Mouse (Mus musculus) intestine, embryonic 16.5 days (tissue): Measurements from ENCODE around the gene Mgat5. TPM values are rescaled to one million over a fixed set of nuclear protein-coding genes. Genes with fewer than 3 reads are reported as not detected.

Experiments used
- ATAC-seq: fragments of 200-750 bp; cut with Nextera tagmentation; 2 replicates; pipeline ENCODE4 v1.8.0; 2017; ENCODE audit warnings: moderate TSS enrichment, moderate library complexity
- H3K27ac ChIP-seq: fragments of 300-500 bp; sonication (generic); 2 replicates; pipeline ENCODE4 v1.5.1; 2014; ENCODE audit warnings: mild to moderate bottlenecking, low read length
- H3K27me3 ChIP-seq: fragments of 300-500 bp; sonication (generic); replicated peaks from 2 replicates; pipeline ENCODE4 v1.6.1; 2014; ENCODE audit warnings: low read length, control low read depth, mixed read lengths; ENCODE audit not compliant: control insufficient read depth, insufficient read depth
- H3K36me3 ChIP-seq: fragments of 300-500 bp; sonication (generic); 2 replicates; pipeline ENCODE4 v1.6.1; 2014; ENCODE audit warnings: low read length, control low read depth; ENCODE audit not compliant: control insufficient read depth, insufficient read depth
- H3K4me1 ChIP-seq: fragments of 300-500 bp; sonication (generic); 2 replicates; pipeline ENCODE4 v1.6.1; 2014; ENCODE audit warnings: low read length, control low read depth, mixed read lengths; ENCODE audit not compliant: control insufficient read depth, insufficient read depth
- H3K4me2 ChIP-seq: fragments of 300-500 bp; sonication (generic); 2 replicates; pipeline ENCODE4 v1.6.1; 2014; ENCODE audit warnings: low read depth, low read length, control low read depth
- H3K4me3 ChIP-seq: fragments of 300-500 bp; sonication (generic); 2 replicates; pipeline ENCODE4 v1.5.1; 2014; ENCODE audit warnings: mild to moderate bottlenecking, low read length
- H3K9ac ChIP-seq: fragments of 300-500 bp; sonication (generic); 2 replicates; pipeline ENCODE4 v1.6.1; 2014; ENCODE audit warnings: low read depth, low read length
- H3K9me3 ChIP-seq: fragments of 300-500 bp; sonication (generic); 2 replicates; pipeline ENCODE4 v1.6.1; 2016; ENCODE audit warnings: low read length, control low read depth; ENCODE audit not compliant: control insufficient read depth
- WGBS: fragments of 180-500 bp; shearing (Covaris S2); extraction: QIAGEN DNeasy Blood & Tissue Kit; methylation state at CpG from one replicate; pipeline ENCODE4 v1.1.7; 2014; 5-methylcytosine and 5-hydroxymethylcytosine counted together
- polyA plus RNA-seq: library from polyadenylated mRNA; unstranded; fragments of >200 nt; fragmentation: Nextera tagmentation; extraction: Ambion mirVana; gene quantifications from 2 replicates; pipeline ENCODE4 v1.2.1, GENCODE M21; 2015

Mgat5 gene
- polyA plus RNA-seq, 1 experiment from 2014 or later, result 5.9 TPM

DNA sequence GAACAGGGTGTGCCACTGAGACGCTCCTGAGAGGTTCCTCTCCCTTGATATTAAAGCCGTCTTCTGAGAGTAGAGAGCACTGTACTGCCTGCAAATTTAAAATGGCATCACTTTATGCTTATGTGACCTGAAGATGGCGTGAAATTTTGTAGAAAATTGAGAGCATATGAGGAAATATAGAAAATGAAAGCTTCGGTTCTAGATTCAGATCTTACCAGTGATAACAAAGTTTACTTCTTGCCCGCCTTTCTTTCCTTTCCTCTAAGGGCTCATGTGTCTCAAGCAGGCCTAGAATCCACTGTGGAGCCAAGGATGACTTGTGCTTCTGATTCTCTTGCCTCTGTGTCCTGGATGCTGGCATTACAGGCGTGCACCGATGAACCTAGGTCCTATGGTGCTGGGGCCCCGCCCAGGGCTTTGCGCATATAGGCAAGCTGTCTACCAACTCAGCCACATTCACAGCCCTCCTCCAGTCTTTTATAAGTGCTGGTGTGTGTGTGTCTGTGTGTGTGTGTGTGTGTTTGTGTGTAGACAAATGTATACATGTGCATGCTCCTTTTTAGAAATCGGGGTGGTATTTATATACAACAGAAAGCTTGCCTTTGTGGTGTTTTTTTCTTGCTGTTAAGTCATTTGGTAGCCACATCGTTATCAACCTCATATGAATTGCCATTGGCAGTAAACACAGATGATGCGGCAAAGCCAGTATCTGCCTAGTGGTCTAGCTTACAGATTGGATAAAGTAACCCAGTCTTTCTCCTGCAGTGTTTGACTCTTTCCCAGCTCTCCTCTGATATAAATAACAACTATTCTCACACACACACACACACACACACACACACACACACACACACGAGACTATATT is 111.2 kb downstream of the Mgat5 start:
- Histone ChIP-seq H3K4me2 (no peak overlapping the region), H3K9me3 (no peaks in the 10 kb centered on the region), H3K27ac (no peak overlapping the region), H3K27me3 (no peaks in the 10 kb centered on the region), H3K36me3 (no peaks in the 10 kb centered on the region), H3K9ac (no peak overlapping the region), H3K4me1 (0 out of 2 replicates have a peak, but pooled peaks cover 2% of the 10 kb centered on the region), H3K4me3 (no peak overlapping the region)
- WGBS, result 89% methylated on average over 13 of the region's 13 CpGs
- no peak for ATAC-seq

- H3K27ac ChIP-seq, result no peak overlapping the region
- H3K4me2 ChIP-seq, result no peak overlapping the region
- WGBS, result 86% methylated on average over 6 of the region's 6 CpGs
- H3K27me3 ChIP-seq, result no peaks in the 10 kb centered on the region
- no peak overlapping the region for H3K4me3 ChIP-seq
- 0 out of 2 replicates have a peak, but pooled peaks cover 5% of the 10 kb centered on the region for H3K4me1 ChIP-seq
- ATAC-seq, result no peak
- no peaks in the 10 kb centered on the region for H3K9me3 ChIP-seq
- H3K36me3 ChIP-seq, result no peaks in the 10 kb centered on the region
- H3K9ac ChIP-seq, result no peak overlapping the region
Measured at GRCm38 (mm10) chr1:127316651-127317050, 111.8 kb downstream of the Mgat5 start.

DNA sequence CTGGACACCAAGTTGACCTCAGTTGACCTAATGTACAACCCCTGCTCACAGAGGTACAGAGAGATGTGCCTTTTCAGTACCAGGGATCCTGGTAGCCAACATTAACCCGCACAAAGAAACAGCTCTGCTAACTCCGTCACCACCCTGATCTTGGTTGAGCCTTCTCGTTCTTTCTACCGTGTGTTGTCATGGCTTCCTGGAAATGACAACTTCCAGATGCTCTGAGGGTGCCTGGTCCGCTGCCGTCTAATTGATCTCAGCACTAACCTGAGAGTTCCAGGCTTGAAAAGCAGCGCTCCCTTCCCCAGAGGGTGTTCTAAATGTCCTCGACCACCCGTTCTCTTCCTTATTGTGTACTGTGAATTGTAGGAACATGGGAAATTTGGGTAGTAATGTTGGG is 112.7 kb downstream of the Mgat5 start:
- no peaks in the 10 kb centered on the region for H3K36me3 ChIP-seq
- 54% methylated on average over 9 of the region's 9 CpGs for WGBS
- H3K4me1 ChIP-seq, result 0 out of 2 replicates have a peak, but pooled peaks cover 5% of the 10 kb centered on the region
- no peaks in the 10 kb centered on the region for H3K27me3 ChIP-seq
- no peaks in the 10 kb centered on the region for H3K9me3 ChIP-seq
- no peak overlapping the region for H3K27ac ChIP-seq
- no peak overlapping the region for H3K9ac ChIP-seq
- no peak overlapping the region for H3K4me2 ChIP-seq
- no peak overlapping the region for H3K4me3 ChIP-seq
- no peak for ATAC-seq

DNA sequence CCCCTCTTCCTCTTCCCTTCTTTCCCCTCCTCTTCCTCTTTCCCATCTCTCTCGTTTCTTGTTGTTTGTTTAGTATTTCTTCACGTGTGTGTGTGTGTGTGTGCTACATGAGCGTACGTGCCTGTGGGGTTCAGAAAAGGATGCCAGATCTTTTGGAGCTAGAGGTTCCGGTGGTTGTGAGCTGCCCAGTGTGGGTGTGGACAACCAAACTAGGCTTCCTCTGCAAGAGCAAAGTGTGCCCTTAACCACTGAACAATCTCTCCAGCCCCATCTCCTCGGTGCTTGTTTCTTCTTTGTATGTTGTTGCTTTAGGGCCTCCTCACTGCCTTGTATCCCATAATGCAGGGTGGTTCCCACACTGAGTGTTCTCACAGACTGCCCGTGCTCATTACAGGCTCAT is 113.7 kb downstream of the Mgat5 start:
- no peak overlapping the region for H3K4me2 ChIP-seq
- H3K36me3 ChIP-seq, result 0 out of 2 replicates have a peak, but pooled peaks cover 2% of the 10 kb centered on the region
- no peak for ATAC-seq
- no peak overlapping the region for H3K4me3 ChIP-seq
- no peak overlapping the region for H3K27ac ChIP-seq
- no peaks in the 10 kb centered on the region for H3K9me3 ChIP-seq
- H3K9ac ChIP-seq, result no peak overlapping the region
- 0 out of 2 replicates have a peak, but pooled peaks cover 5% of the 10 kb centered on the region for H3K4me1 ChIP-seq
- H3K27me3 ChIP-seq, result no peaks in the 10 kb centered on the region
- 74% methylated on average over 7 of the region's 7 CpGs for WGBS

DNA sequence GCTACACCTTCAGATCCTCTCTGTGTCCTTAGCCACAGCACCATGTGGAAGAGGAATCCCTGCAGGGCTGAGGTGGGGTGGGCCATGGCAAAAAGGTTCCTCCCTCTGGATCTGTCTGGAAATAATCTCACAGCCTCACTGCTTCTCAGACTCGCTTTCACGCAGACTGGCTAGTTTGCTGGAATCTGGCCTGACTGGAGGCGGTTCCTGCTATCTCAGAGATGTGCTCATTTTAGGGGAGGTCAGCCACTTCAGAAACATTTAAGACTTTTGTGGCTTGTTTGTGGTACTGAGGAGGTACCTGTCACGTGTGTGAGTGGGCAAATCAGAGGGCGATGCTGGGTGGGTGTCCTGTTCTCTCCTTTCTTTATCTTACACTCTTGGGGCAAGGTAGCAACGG is 115.0 kb downstream of the Mgat5 start:
- H3K36me3 ChIP-seq, result peaks cover 5% of the 10 kb centered on the region; the same call in 1 of the 2 replicates
- no peak overlapping the region for H3K27ac ChIP-seq
- H3K4me1 ChIP-seq, result 0 out of 2 replicates have a peak, but pooled peaks cover 5% of the 10 kb centered on the region
- no peak overlapping the region for H3K9ac ChIP-seq
- no peaks in the 10 kb centered on the region for H3K9me3 ChIP-seq
- no peak for ATAC-seq
- WGBS, result 79% methylated on average over 6 of the region's 6 CpGs
- no peak overlapping the region for H3K4me3 ChIP-seq
- H3K4me2 ChIP-seq, result no peak overlapping the region
- H3K27me3 ChIP-seq, result no peaks in the 10 kb centered on the region

DNA sequence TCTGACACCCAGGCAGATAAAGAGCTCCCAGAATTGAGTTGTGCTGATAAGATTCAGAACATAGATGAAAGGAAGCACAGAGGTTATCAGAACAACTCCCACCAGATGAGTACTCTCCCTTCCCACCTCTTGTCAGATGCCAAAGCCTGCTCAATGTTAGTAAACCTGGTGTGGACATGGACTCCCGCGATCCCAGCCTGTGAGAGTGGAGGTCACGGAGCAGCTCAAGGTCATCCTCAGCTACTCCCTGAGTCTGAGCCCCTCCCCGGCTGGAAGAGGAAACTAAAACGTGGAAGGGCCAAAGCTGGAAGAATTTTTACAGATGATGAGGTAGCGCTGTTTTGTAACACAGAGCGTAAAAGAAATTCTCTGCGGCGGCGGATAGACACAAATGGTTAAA is 116.1 kb downstream of the Mgat5 start:
- 0 out of 2 replicates have a peak, but pooled peaks cover 5% of the 10 kb centered on the region for H3K4me1 ChIP-seq
- H3K36me3 ChIP-seq, result peaks cover 5% of the 10 kb centered on the region; the same call in 1 of the 2 replicates
- no peak overlapping the region for H3K9ac ChIP-seq
- no peaks in the 10 kb centered on the region for H3K9me3 ChIP-seq
- no peak overlapping the region for H3K4me2 ChIP-seq
- no peak overlapping the region for H3K27ac ChIP-seq
- H3K27me3 ChIP-seq, result no peaks in the 10 kb centered on the region
- no peak overlapping the region for H3K4me3 ChIP-seq
- 66% methylated on average over 10 of the region's 10 CpGs for WGBS
- ATAC-seq, result no peak

- Histone ChIP-seq H3K4me2 (no peak overlapping the region), H3K27me3 (no peaks in the 10 kb centered on the region), H3K36me3 (peaks cover 5% of the 10 kb centered on the region; the same call in 1 of the 2 replicates), H3K4me1 (0 out of 2 replicates have a peak, but pooled peaks cover 5% of the 10 kb centered on the region), H3K4me3 (no peak overlapping the region), H3K9me3 (no peaks in the 10 kb centered on the region), H3K27ac (no peak overlapping the region), H3K9ac (no peak overlapping the region)
- WGBS, result 21% methylated on average over 3 of the region's 3 CpGs
- ATAC-seq, result peak; percentile 63
Measured at GRCm38 (mm10) chr1:127321638-127322037, 116.8 kb downstream of the Mgat5 start.

- H3K36me3 ChIP-seq, result peaks cover 5% of the 10 kb centered on the region; the same call in 1 of the 2 replicates
- H3K27ac ChIP-seq, result no peak overlapping the region
- H3K4me3 ChIP-seq, result no peak overlapping the region
- H3K9ac ChIP-seq, result no peak overlapping the region
- no peak for ATAC-seq
- H3K4me1 ChIP-seq, result 0 out of 2 replicates have a peak, but pooled peaks cover 5% of the 10 kb centered on the region
- WGBS, result 64% methylated on average over 5 of the region's 5 CpGs
- H3K9me3 ChIP-seq, result no peaks in the 10 kb centered on the region
- H3K27me3 ChIP-seq, result no peaks in the 10 kb centered on the region
- no peak overlapping the region for H3K4me2 ChIP-seq
Measured at GRCm38 (mm10) chr1:127322169-127322805, 117.5 kb downstream of the Mgat5 start.

DNA sequence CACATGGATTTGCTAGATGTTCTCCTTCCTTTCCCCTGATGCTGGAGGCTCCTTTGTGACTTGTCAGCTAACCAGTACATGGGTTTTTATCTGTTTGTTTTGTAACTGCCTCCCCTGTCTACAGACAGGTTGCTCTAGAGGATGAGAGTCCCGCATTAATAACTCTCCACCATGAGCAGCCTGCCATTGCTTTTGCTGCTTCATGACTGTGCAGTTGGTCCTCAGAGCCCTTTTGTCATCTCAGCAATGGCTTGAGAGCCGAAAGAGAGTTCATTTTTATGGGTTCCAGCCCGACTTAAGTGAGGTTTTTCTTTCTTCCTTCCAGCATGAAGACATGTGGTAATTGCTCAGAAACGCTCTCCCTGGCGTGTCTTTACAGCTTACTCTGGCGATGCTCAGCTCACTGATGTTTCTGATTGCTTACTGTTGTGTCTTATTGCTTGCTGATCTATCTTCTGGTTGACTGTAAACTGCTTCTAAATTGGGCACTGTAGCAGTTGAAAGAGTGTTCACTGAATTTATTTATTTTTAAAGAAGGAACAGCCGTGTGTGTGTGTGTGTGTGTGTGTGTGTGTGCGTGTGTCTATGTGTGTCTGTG is 120.9 kb downstream of the Mgat5 start:
- H3K36me3 ChIP-seq, result peaks cover 9% of the 10 kb centered on the region; the same call in 1 of the 2 replicates
- 0 out of 2 replicates have a peak, but pooled peaks cover 5% of the 10 kb centered on the region for H3K4me1 ChIP-seq
- WGBS, result 64% methylated on average over 8 of the region's 8 CpGs
- H3K9me3 ChIP-seq, result no peaks in the 10 kb centered on the region
- H3K27ac ChIP-seq, result no peak overlapping the region
- H3K9ac ChIP-seq, result no peak overlapping the region
- ATAC-seq, result no peak
- no peak overlapping the region for H3K4me3 ChIP-seq
- H3K4me2 ChIP-seq, result no peak overlapping the region
- H3K27me3 ChIP-seq, result no peaks in the 10 kb centered on the region
